Mouse (Mus musculus) cerebellum, adult 18-20 months (tissue): ENCODE data around the gene Msrb3.
A peak's percentile ranks its signal among the peaks of the same experiment; 100 is the strongest.

Experiments used
- DNase-seq, 2 experiments: peaks; one replicate each; pipeline ENCODE4 v3.0.0; 2021

Gene Msrb3

GRCm38 (mm10) chr10:120895899-120896289 is 3.0 kb downstream of the Msrb3 start:
- no peak for DNase-seq

GRCm38 (mm10) chr10:120894978-120895898 is 3.7 kb downstream of the Msrb3 start:
- no peak for DNase-seq

GRCm38 (mm10) chr10:120893938-120894337 is 5.0 kb downstream of the Msrb3 start:
- DNase-seq = no peak

- DNase-seq = no peak
These were observed 7.8 kb downstream of the Msrb3 start for GRCm38 (mm10) chr10:120891131-120891530.

- no peak for DNase-seq
These were observed 8.3 kb downstream of the Msrb3 start for GRCm38 (mm10) chr10:120890592-120890991.

- DNase-seq = no peak
These were observed 10.4 kb downstream of the Msrb3 start for GRCm38 (mm10) chr10:120888531-120888930.

- DNase-seq = no peak
These were observed 14.7 kb downstream of the Msrb3 start for GRCm38 (mm10) chr10:120884220-120884619.

GRCm38 (mm10) chr10:120883732-120884131 is 15.2 kb downstream of the Msrb3 start:
- DNase-seq = no peak

- DNase-seq = no peak
These were observed 15.9 kb downstream of the Msrb3 start for GRCm38 (mm10) chr10:120883069-120883415.

GRCm38 (mm10) chr10:120882347-120883068 is 16.4 kb downstream of the Msrb3 start:
- peak; percentile 23 to 37 for DNase-seq

GRCm38 (mm10) chr10:120876549-120877270 is 22.2 kb downstream of the Msrb3 start:
- DNase-seq = no peak

GRCm38 (mm10) chr10:120875672-120876463 is 23.0 kb downstream of the Msrb3 start:
- peak; percentile 76 to 81 for DNase-seq

- no peak for DNase-seq
These were observed 24.6 kb downstream of the Msrb3 start for GRCm38 (mm10) chr10:120874261-120874660.

GRCm38 (mm10) chr10:120873646-120874201 is 25.2 kb downstream of the Msrb3 start:
- DNase-seq = no peak

- DNase-seq = peak; percentile 47 to 58
These were observed 26.4 kb downstream of the Msrb3 start for GRCm38 (mm10) chr10:120872483-120872862.

GRCm38 (mm10) chr10:120871630-120872482 is 27.0 kb downstream of the Msrb3 start:
- DNase-seq = no peak

- DNase-seq = no peak
These were observed 27.8 kb downstream of the Msrb3 start for GRCm38 (mm10) chr10:120871096-120871495.

GRCm38 (mm10) chr10:120869241-120869775 is 29.6 kb downstream of the Msrb3 start:
- no peak for DNase-seq

GRCm38 (mm10) chr10:120864446-120864845 is 34.5 kb downstream of the Msrb3 start:
- DNase-seq = peak; percentile 54 to 68

GRCm38 (mm10) chr10:120861674-120862073 is 37.2 kb downstream of the Msrb3 start:
- DNase-seq = no peak

- DNase-seq = peak in 1 of 2 experiments; percentile 17
These were observed 37.7 kb downstream of the Msrb3 start for GRCm38 (mm10) chr10:120861194-120861593.
